Mouse (Mus musculus) stomach, postnatal 0 days (tissue): ENCODE results near the gene Prss30.

ENCODE experiments used
- CTCF ChIP-seq: IDR thresholded peaks from 2 replicates; pipeline ENCODE4 v1.5.1; 2016; ENCODE audit warnings: antibody characterized with exemption, low read depth, mild to moderate bottlenecking, moderate library complexity
- EP300 ChIP-seq: optimal IDR thresholded peaks from 2 replicates; pipeline ENCODE3; 2016; ENCODE audit warnings: antibody characterized with exemption

DNA sequence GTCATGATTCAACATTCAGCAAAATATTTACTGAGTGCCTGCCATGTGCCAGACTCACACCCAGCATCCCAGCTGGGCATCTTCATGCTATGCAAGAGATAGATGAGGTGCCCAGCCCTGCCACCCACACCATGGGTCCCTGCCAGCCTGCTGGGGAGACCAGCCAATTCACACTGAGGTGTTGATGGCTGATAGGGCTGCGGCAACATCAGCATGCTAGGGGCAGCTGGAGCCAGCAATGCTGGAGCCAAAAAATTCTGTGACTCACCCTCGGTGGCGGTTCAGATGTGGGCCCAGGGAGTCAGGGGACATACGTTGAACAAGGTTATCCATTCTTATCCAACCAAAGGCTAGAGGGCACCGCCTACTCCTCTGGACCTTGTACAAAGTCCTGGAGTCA is 20.0 kb upstream of the Prss30 start:
- TF ChIP-seq CTCF (no peak), EP300 (no peak)
